Mouse (Mus musculus): ENCODE results near the gene Arhgap15. TPM values are rescaled to one million over a fixed set of nuclear protein-coding genes. Genes with fewer than 3 reads are reported as not detected.

Arhgap15 gene
- polyA plus RNA-seq, 1 experiment from 2014 or later: 5.2 TPM

DNA sequence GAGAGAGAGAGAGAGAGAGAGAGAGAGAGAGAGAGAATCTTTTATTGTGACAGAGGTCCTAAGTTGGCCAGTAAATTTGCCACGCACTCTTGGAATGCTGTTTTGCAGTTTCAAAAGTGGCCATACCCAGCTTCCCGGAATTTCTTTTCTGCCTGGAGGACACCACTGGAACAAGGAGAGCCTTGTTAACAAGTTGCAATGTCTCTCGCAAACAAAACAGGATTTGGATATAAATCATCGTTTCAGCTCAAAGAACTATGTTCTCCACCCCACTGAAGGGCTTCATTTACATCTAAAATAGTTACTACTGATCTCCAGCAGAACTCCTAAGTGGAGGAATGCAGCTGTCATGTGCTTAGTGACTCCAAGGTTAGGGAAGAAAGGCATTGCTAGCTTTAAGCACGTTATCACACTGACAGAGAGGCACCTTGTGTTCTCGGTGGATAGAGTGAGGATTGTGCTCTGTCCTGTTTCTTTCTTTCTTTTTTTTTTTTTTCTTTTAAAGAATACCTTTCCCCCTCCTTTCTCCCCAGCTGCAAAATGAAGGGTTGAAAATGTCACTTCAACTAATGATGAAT lies 473.6 kb downstream of the Arhgap15 start:
- no peaks in the 10 kb centered on the region for H3K9me3 ChIP-seq (replicated peaks; ENCODE audit: control insufficient read depth, low read length)
- H3K27ac ChIP-seq (ENCODE audit: low read length): no peak overlapping the region
- no peak overlapping the region for H3K4me3 ChIP-seq (ENCODE audit: low read depth, low read length)
- no peaks in the 10 kb centered on the region for H3K27me3 ChIP-seq (ENCODE audit: control insufficient read depth, insufficient read depth, low read depth, low read length)
- no peak overlapping the region for H3K9ac ChIP-seq (ENCODE audit: low read depth, low read length)
- ATAC-seq (ENCODE audit: low read depth): no peak
- no peaks in the 10 kb centered on the region for H3K4me1 ChIP-seq (ENCODE audit: control insufficient read depth, low read depth, low read length)
- H3K4me2 ChIP-seq (ENCODE audit: low read depth, low read length): no peak overlapping the region
- WGBS (ENCODE audit: insufficient replicate concordance): 38% methylated on average over 6 of the region's 6 CpGs
- H3K36me3 ChIP-seq (ENCODE audit: control insufficient read depth, insufficient read depth): no peaks in the 10 kb centered on the region

DNA sequence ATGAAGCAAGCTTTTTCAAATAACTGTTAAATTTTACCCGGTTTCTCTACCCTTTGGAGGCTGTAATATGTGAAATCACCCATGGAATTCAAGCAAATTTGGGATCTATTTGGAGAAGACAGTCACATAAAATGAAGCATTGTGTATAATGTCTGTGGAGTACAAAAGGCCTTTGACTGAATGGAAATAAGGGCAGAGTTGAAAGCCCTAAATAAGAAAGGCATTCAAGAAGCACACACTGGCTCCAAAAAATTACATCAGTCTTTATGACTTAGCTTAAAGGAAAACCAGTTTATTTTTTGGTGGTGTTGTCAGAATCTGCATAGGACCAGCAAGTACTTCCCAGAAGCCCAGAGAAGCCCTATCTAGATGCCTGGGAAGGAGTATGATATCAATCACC lies 486.2 kb downstream of the Arhgap15 start:
- Histone ChIP-seq H3K4me1 (ENCODE audit: control insufficient read depth, low read depth, low read length) (no peaks in the 10 kb centered on the region), H3K9ac (ENCODE audit: low read depth, low read length) (no peak overlapping the region), H3K27me3 (ENCODE audit: control insufficient read depth, insufficient read depth, low read depth, low read length) (no peaks in the 10 kb centered on the region), H3K4me2 (ENCODE audit: low read depth, low read length) (no peak overlapping the region), H3K4me3 (ENCODE audit: low read depth, low read length) (no peak overlapping the region), H3K36me3 (ENCODE audit: control insufficient read depth, insufficient read depth) (no peaks in the 10 kb centered on the region), H3K9me3 (replicated peaks; ENCODE audit: control insufficient read depth, low read length) (no peaks in the 10 kb centered on the region), H3K27ac (ENCODE audit: low read length) (no peak overlapping the region)
- 63% methylated on average over 1 of the region's 1 CpGs for WGBS (ENCODE audit: insufficient replicate concordance)
- no peak for ATAC-seq (ENCODE audit: low read depth)

DNA sequence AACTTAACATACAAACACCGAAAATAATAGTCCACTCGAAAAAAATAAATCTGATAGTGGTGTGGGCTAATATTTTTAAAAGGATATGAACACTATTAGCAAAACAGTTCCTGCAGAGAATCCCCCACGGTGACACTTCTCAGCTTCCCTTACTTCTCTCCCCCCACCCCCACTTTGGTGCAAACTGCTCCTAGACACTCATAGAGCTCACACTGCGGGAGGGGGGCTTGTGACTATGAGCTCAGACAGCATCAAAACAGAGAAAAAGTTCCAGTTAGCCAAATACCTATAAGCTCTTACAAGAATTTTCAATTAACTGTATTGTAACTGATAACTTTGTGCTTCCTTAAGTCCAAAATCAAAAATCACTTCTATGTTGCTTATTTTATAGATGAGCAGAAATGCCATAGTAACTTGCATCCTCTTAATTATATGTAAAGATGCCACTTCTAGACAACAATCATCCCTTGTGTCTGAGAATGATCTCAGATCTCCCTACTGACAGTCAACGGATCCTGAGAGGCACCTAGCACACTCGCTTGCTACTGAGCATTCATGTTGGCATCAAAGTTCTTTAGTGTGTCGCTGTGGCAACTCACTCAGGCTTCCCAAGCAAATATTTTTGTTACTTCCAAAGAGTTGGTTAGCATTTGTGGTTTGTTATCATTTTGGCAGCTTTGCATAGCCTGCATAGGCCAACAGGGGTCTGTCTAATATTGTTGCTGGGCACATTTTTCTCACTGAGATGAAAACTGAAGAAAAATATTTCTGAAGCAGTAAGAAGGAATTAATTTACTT lies 493.2 kb downstream of the Arhgap15 start:
- no peaks in the 10 kb centered on the region for H3K4me1 ChIP-seq (ENCODE audit: control insufficient read depth, low read depth, low read length)
- H3K4me3 ChIP-seq (ENCODE audit: low read depth, low read length): no peak overlapping the region
- H3K36me3 ChIP-seq (ENCODE audit: control insufficient read depth, insufficient read depth): no peaks in the 10 kb centered on the region
- ATAC-seq (ENCODE audit: low read depth): no peak
- H3K4me2 ChIP-seq (ENCODE audit: low read depth, low read length): no peak overlapping the region
- H3K9ac ChIP-seq (ENCODE audit: low read depth, low read length): no peak overlapping the region
- no peaks in the 10 kb centered on the region for H3K9me3 ChIP-seq (replicated peaks; ENCODE audit: control insufficient read depth, low read length)
- H3K27ac ChIP-seq (ENCODE audit: low read length): no peak overlapping the region
- WGBS (ENCODE audit: insufficient replicate concordance): 60% methylated on average over 7 of the region's 7 CpGs
- no peaks in the 10 kb centered on the region for H3K27me3 ChIP-seq (ENCODE audit: control insufficient read depth, insufficient read depth, low read depth, low read length)

DNA sequence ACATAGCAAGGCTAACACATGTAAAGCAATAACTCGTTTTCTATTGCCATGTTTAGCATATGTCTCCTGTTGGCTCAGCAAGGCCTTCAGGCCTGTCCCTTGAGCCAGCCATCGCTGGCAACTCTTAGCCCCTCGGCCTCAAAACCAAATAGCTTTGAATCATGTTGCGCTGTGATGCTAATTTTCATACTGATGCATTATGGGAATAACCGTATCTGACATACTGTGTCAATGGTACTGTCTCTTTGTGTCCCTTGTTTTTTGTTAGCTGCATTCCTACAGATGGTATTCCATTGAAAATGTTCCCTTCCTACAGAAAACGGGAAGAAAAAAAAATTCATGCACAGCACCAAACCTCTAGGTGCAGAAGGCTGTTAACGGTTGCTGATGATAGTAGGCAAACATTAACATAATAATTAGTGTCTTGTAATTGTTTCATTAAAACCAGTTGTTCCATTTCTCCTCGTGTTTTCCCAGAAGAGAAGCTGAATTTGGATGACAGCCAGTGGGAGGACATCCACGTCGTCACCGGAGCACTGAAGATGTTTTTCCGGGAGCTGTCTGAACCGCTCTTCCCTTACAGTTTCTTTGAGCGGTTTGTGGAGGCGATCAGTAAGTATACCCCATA lies 494.1 kb downstream of the Arhgap15 start:
- Histone ChIP-seq H3K4me3 (ENCODE audit: low read depth, low read length) (no peak overlapping the region), H3K36me3 (ENCODE audit: control insufficient read depth, insufficient read depth) (no peaks in the 10 kb centered on the region), H3K27me3 (ENCODE audit: control insufficient read depth, insufficient read depth, low read depth, low read length) (no peaks in the 10 kb centered on the region), H3K9ac (ENCODE audit: low read depth, low read length) (no peak overlapping the region), H3K27ac (ENCODE audit: low read length) (no peak overlapping the region), H3K9me3 (replicated peaks; ENCODE audit: control insufficient read depth, low read length) (no peaks in the 10 kb centered on the region), H3K4me2 (ENCODE audit: low read depth, low read length) (no peak overlapping the region), H3K4me1 (ENCODE audit: control insufficient read depth, low read depth, low read length) (no peaks in the 10 kb centered on the region)
- 77% methylated on average over 15 of the region's 15 CpGs for WGBS (ENCODE audit: insufficient replicate concordance)
- no peak for ATAC-seq (ENCODE audit: low read depth)

DNA sequence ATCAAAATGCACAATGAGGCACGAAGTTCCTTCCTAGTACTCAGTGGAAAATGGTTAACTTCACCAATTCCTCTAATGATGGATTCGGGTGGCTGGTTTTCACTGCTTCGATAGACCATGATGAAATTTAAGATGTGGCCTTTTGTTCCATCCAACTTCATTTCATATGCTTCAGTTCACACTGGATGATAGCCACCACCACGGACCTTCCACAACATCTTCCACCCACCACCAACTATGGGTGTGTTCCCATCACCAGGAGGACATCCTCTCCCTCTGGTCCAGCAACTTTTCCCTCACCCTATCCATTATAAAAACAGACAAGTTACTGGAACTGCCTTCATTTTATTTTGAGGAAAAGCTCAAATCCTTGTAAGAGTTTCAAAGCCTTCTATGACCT lies 506.7 kb downstream of the Arhgap15 start:
- Histone ChIP-seq H3K9me3 (replicated peaks; ENCODE audit: control insufficient read depth, low read length) (no peaks in the 10 kb centered on the region), H3K4me2 (ENCODE audit: low read depth, low read length) (no peak overlapping the region)
- 70% methylated on average over 4 of the region's 4 CpGs for WGBS (ENCODE audit: insufficient replicate concordance)

DNA sequence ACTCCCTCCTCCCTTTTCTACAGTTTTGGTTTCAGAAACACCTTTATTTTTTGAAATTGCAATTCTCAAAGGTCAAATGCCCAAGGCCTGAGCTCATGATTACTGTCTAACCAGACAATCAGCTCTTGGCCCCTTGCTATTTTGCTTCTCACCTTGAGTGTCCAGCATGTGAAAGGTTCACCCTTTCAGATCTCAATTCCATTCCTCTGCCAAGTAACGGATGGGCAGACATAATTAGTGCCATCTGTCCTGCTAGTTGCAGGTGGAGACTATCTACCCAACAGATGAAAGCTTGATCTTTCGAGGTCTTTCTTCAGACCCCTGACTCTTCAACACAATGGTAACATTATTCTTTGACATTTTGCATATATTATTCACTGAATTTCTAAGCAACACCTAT lies 509.3 kb downstream of the Arhgap15 start:
- Histone ChIP-seq H3K9me3 (replicated peaks; ENCODE audit: control insufficient read depth, low read length) (no peaks in the 10 kb centered on the region), H3K36me3 (ENCODE audit: control insufficient read depth, insufficient read depth) (no peaks in the 10 kb centered on the region), H3K4me1 (ENCODE audit: control insufficient read depth, low read depth, low read length) (no peaks in the 10 kb centered on the region), H3K4me3 (ENCODE audit: low read depth, low read length) (no peak overlapping the region), H3K27me3 (ENCODE audit: control insufficient read depth, insufficient read depth, low read depth, low read length) (no peaks in the 10 kb centered on the region), H3K27ac (ENCODE audit: low read length) (no peak overlapping the region), H3K4me2 (ENCODE audit: low read depth, low read length) (no peak overlapping the region), H3K9ac (ENCODE audit: low read depth, low read length) (no peak overlapping the region)
- 64% methylated on average over 2 of the region's 2 CpGs for WGBS (ENCODE audit: insufficient replicate concordance)
- ATAC-seq (ENCODE audit: low read depth): no peak

More for the DNA sequence above, 506.7 kb downstream of the Arhgap15 start:
- no peaks in the 10 kb centered on the region for H3K27me3 ChIP-seq (ENCODE audit: control insufficient read depth, insufficient read depth, low read depth, low read length)
- no peak for ATAC-seq (ENCODE audit: low read depth)
- H3K36me3 ChIP-seq (ENCODE audit: control insufficient read depth, insufficient read depth): no peaks in the 10 kb centered on the region
- no peaks in the 10 kb centered on the region for H3K4me1 ChIP-seq (ENCODE audit: control insufficient read depth, low read depth, low read length)
- no peak overlapping the region for H3K9ac ChIP-seq (ENCODE audit: low read depth, low read length)
- no peak overlapping the region for H3K27ac ChIP-seq (ENCODE audit: low read length)
- H3K4me3 ChIP-seq (ENCODE audit: low read depth, low read length): no peak overlapping the region

DNA sequence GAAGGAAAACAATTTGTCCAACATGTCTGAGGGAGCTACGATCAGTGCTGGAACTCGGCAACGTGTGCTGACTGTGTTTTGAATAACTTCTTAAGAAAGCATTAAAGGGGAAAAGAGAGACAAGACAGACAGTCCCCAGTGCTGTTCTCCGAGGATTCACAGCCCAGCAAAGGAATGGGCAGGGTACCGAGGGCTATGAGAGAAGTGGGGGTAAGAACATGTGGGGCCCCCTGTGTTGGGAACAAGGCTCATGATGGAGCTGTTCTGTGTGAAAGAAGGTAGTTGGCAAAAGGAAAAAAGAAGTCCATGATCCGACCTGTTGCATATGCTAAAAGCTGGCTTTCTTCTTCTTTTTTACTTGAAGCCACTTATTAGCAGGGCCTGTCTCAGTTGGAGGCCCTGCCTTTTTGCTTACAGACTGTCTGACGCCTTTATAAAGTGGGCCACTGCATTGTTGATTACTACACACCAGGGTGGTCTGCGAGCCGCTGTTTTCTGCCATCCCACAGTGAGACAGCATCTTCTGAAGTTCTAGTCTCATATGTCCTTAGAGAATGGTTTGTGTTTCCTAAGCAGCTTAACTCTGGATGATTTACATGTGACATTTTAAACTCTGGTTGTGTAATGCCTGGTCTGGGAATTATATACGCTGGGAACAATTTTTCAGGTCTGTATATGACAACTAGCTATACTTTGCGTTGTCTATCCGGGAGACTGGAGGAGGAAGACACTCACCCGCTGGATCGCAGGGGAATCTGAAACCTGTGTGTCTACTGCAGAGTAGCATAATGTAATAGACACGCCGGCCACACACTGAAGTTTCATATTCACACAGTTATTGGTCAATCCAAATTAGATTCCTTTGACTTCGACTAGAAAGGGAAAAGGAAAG lies 523.1 kb downstream of the Arhgap15 start:
- no peak overlapping the region for H3K4me2 ChIP-seq (ENCODE audit: low read depth, low read length)
- 70% methylated on average over 17 of the region's 17 CpGs for WGBS (ENCODE audit: insufficient replicate concordance)

DNA sequence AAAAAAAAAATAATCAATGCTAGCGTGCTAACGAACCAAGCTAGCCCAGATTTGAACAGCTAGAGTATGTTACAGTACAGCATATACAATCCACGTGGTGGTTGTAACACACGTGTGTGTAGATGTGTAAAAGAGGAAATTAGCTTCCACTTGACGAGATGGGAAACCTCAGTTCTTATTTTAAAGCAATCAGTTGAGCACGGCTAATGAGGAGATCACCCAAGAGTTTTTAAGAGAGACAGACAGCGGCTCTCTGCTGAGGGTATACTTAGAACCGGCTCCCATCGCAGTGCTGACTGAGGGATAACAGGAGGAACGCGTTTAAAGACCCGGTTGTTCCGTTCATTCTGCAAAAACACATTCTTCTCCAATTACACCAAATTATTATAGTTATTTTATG lies 524.0 kb downstream of the Arhgap15 start:
- no peaks in the 10 kb centered on the region for H3K36me3 ChIP-seq (ENCODE audit: control insufficient read depth, insufficient read depth)
- no peak overlapping the region for H3K4me2 ChIP-seq (ENCODE audit: low read depth, low read length)
- no peaks in the 10 kb centered on the region for H3K4me1 ChIP-seq (ENCODE audit: control insufficient read depth, low read depth, low read length)
- 68% methylated on average over 13 of the region's 13 CpGs for WGBS (ENCODE audit: insufficient replicate concordance)
- no peaks in the 10 kb centered on the region for H3K9me3 ChIP-seq (replicated peaks; ENCODE audit: control insufficient read depth, low read length)
- no peak overlapping the region for H3K9ac ChIP-seq (ENCODE audit: low read depth, low read length)
- no peak for ATAC-seq (ENCODE audit: low read depth)
- no peak overlapping the region for H3K27ac ChIP-seq (ENCODE audit: low read length)
- H3K27me3 ChIP-seq (ENCODE audit: control insufficient read depth, insufficient read depth, low read depth, low read length): no peaks in the 10 kb centered on the region
- H3K4me3 ChIP-seq (ENCODE audit: low read depth, low read length): no peak overlapping the region

More for the DNA sequence above, 523.1 kb downstream of the Arhgap15 start:
- Histone ChIP-seq H3K4me3 (ENCODE audit: low read depth, low read length) (no peak overlapping the region), H3K27ac (ENCODE audit: low read length) (no peak overlapping the region), H3K4me1 (ENCODE audit: control insufficient read depth, low read depth, low read length) (no peaks in the 10 kb centered on the region), H3K27me3 (ENCODE audit: control insufficient read depth, insufficient read depth, low read depth, low read length) (no peaks in the 10 kb centered on the region), H3K9me3 (replicated peaks; ENCODE audit: control insufficient read depth, low read length) (no peaks in the 10 kb centered on the region), H3K9ac (ENCODE audit: low read depth, low read length) (no peak overlapping the region), H3K36me3 (ENCODE audit: control insufficient read depth, insufficient read depth) (no peaks in the 10 kb centered on the region)
- ATAC-seq (ENCODE audit: low read depth): no peak

Measured in liver, embryonic 16.5 days (tissue).